Mouse (Mus musculus) erythroblast, embryonic 14.5 days (primary cell): ENCODE measurements around the gene Itga9.

Experiments used
- GATA1 ChIP-seq: IDR thresholded peaks from 2 replicates; pipeline ENCODE4 v1.6.1; 2012; ENCODE audit warnings: low read length, inconsistent platforms, mixed read lengths
- TAL1 ChIP-seq: IDR thresholded peaks from 3 replicates; pipeline ENCODE4 v1.6.1; 2012; ENCODE audit warnings: low read length, inconsistent platforms, mixed read lengths

GRCm38 (mm10) chr9:118807669-118808068 lies 201.2 kb downstream of the Itga9 start:
- TF ChIP-seq TAL1 (no peak), GATA1 (no peak)
